Mouse (Mus musculus): ENCODE measurements at regions not wholly inside any gene's neighbourhood (a gene's known extent, or its start where the extent isn't known, plus 50 kb on each side); places are given as distances from the start of the nearest gene placed in this dataset.

DNA sequence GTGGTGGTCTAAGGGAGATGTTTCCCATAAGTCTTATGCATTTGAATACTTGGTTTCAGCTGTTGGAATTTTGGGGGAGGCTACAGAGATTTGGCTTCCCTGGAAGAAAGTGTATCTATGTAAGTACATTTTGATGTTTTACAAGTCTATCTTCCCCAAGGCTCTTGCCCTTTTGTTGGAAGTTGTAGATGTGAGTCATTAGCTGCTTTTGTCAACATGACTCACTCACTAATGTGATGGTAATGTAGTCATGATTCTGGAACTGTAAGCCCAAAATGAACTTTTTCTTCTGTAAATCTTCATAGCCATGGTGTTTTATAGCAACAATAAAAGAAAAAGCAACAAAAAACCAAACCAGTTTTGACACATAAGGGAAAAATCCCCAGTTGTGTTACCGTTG, 1961.0 kb upstream of the G6pd2 start:
- TF ChIP-seq EP300 (IDR thresholded peaks at IDR 0.05; ENCODE audit: low read depth), result no peak
- no peak for TF ChIP-seq CTCF (IDR thresholded peaks at IDR 0.05; ENCODE audit: low read depth)
